Mouse (Mus musculus) neural tube, embryonic 14.5 days (tissue): ENCODE measurements at regions not wholly inside any gene's neighbourhood (a gene's known extent, or its start where the extent isn't known, plus 50 kb on each side); places are given as distances from the start of the nearest gene placed in this dataset.

Source experiments
- ATAC-seq: fragments of 200-750 bp; cut with Nextera tagmentation; 2 replicates; pipeline ENCODE4 v1.8.0; 2017; ENCODE audit warnings: low read depth, mild to moderate bottlenecking, moderate TSS enrichment, moderate library complexity
- H3K27ac ChIP-seq: fragments of 300-500 bp; sonication (generic); 2 replicates; pipeline ENCODE4 v1.5.1; 2014; ENCODE audit warnings: low read depth, mild to moderate bottlenecking, control low read depth, low read length, moderate library complexity, mixed read lengths
- H3K27me3 ChIP-seq: fragments of 300-500 bp; sonication (generic); 2 replicates; pipeline ENCODE4 v1.6.1; 2014; ENCODE audit warnings: low read length; ENCODE audit not compliant: control insufficient read depth, insufficient read depth
- H3K36me3 ChIP-seq: fragments of 300-500 bp; sonication (generic); 2 replicates; pipeline ENCODE4 v1.6.1; 2014; ENCODE audit warnings: low read length, mixed read lengths; ENCODE audit not compliant: control insufficient read depth, insufficient read depth
- H3K4me1 ChIP-seq: fragments of 300-500 bp; sonication (generic); 2 replicates; pipeline ENCODE4 v1.6.1; 2014; ENCODE audit warnings: low read length; ENCODE audit not compliant: control insufficient read depth, insufficient read depth
- H3K4me2 ChIP-seq: fragments of 300-500 bp; sonication (generic); 2 replicates; pipeline ENCODE4 v1.6.1; 2014; ENCODE audit warnings: mild to moderate bottlenecking, low read depth, low read length, control low read depth
- H3K4me3 ChIP-seq: fragments of 300-500 bp; sonication (generic); 2 replicates; pipeline ENCODE4 v1.5.1; 2014; ENCODE audit warnings: low read depth, low read length, control low read depth, mixed read lengths
- H3K9ac ChIP-seq: fragments of 300-500 bp; sonication (generic); replicated peaks from 2 replicates; pipeline ENCODE4 v1.6.1; 2014; ENCODE audit warnings: low read depth, mild to moderate bottlenecking, control low read depth, low read length, mixed read lengths
- H3K9me3 ChIP-seq: fragments of 300-500 bp; sonication (generic); 2 replicates; pipeline ENCODE4 v1.6.1; 2016; ENCODE audit warnings: low read length; ENCODE audit not compliant: control insufficient read depth
- WGBS: fragments of 180-500 bp; shearing (Covaris S2); extraction: QIAGEN DNeasy Blood & Tissue Kit; methylation state at CpG from one replicate; pipeline ENCODE4 v1.1.7; 2014; 5-methylcytosine and 5-hydroxymethylcytosine counted together

DNA sequence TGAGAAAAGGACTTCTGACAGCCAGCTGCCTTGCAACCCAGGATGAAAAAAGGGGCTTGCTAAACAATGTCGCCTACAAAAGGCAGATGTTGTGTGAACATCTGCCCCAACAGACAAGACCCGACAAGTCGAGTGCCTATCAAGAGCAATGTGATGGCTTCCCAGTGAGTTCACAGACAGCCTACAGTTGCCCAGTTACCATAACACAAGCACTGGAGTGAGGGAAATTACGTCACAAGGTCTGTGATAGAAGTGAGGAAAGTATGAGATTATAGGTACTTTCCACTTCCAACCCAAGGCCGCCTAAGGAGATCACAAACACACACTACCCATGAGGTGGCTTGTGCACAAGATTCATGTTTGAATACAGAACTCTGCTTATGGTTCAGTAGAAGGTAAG is 78.4 kb upstream of the 1700016C15Rik start:
- H3K9ac ChIP-seq: no peak overlapping the region
- 81% methylated on average over 5 of the region's 5 CpGs for WGBS
- H3K27ac ChIP-seq: no peak overlapping the region
- no peaks in the 10 kb centered on the region for H3K36me3 ChIP-seq
- no peaks in the 10 kb centered on the region for H3K4me1 ChIP-seq
- H3K4me2 ChIP-seq: no peak overlapping the region
- ATAC-seq: no peak
- no peaks in the 10 kb centered on the region for H3K27me3 ChIP-seq
- H3K4me3 ChIP-seq: no peak overlapping the region
- H3K9me3 ChIP-seq: no peaks in the 10 kb centered on the region

- no peaks in the 10 kb centered on the region for H3K4me1 ChIP-seq
- no peak overlapping the region for H3K9ac ChIP-seq
- H3K4me2 ChIP-seq: no peak overlapping the region
- H3K36me3 ChIP-seq: no peaks in the 10 kb centered on the region
- no peak for ATAC-seq
- H3K27ac ChIP-seq: no peak overlapping the region
- H3K4me3 ChIP-seq: no peak overlapping the region
- no peaks in the 10 kb centered on the region for H3K27me3 ChIP-seq
- no peaks in the 10 kb centered on the region for H3K9me3 ChIP-seq
- WGBS: 91% methylated on average over 7 of the region's 7 CpGs
Measured at GRCm38 (mm10) chr1:177663163-177663562, 66.5 kb upstream of the 1700016C15Rik start.

- no peaks in the 10 kb centered on the region for H3K27me3 ChIP-seq
- H3K36me3 ChIP-seq: no peaks in the 10 kb centered on the region
- no peaks in the 10 kb centered on the region for H3K4me1 ChIP-seq
- no peak overlapping the region for H3K27ac ChIP-seq
- no peak overlapping the region for H3K4me2 ChIP-seq
- ATAC-seq: no peak
- 92% methylated on average over 8 of the region's 8 CpGs for WGBS
- no peak overlapping the region for H3K4me3 ChIP-seq
- H3K9me3 ChIP-seq: no peaks in the 10 kb centered on the region
- H3K9ac ChIP-seq: no peak overlapping the region
Measured at GRCm38 (mm10) chr1:177667041-177667791, 62.4 kb upstream of the 1700016C15Rik start.

- H3K27me3 ChIP-seq: no peaks in the 10 kb centered on the region
- H3K9me3 ChIP-seq: no peaks in the 10 kb centered on the region
- H3K4me3 ChIP-seq: no peak overlapping the region
- no peak overlapping the region for H3K27ac ChIP-seq
- ATAC-seq: no peak
- 96% methylated on average over 1 of the region's 1 CpGs for WGBS
- H3K36me3 ChIP-seq: no peaks in the 10 kb centered on the region
- H3K4me1 ChIP-seq: no peaks in the 10 kb centered on the region
- no peak overlapping the region for H3K4me2 ChIP-seq
- no peak overlapping the region for H3K9ac ChIP-seq
Measured at GRCm38 (mm10) chr1:177670576-177670975, 59.0 kb upstream of the 1700016C15Rik start.

DNA sequence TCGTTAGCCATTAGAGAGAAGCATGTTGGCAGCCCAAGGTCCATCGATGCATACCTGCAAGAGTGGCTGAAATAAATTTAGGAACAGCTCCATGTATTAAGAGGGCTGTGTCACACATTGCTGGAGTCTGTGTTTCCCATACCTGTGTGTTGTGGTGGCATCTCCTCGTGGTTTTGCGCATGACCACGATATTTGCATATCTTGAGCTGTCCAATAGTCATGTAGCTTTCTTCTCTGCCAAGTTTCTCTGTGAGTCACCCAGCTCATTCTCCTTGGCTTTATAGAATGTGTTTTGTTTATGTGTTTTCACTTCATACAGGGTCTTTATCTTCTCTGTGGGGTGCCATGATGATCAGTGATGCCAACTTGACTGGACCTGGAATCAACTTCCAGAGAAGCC is 53.0 kb upstream of the 1700016C15Rik start:
- Histone ChIP-seq H3K27ac (no peak overlapping the region), H3K36me3 (no peaks in the 10 kb centered on the region), H3K27me3 (no peaks in the 10 kb centered on the region), H3K4me2 (no peak overlapping the region), H3K9me3 (no peaks in the 10 kb centered on the region), H3K4me1 (no peaks in the 10 kb centered on the region), H3K4me3 (no peak overlapping the region), H3K9ac (no peak overlapping the region)
- WGBS: 93% methylated on average over 5 of the region's 5 CpGs
- no peak for ATAC-seq

GRCm38 (mm10) chr1:177678832-177679231 is 50.8 kb upstream of the 1700016C15Rik start:
- Histone ChIP-seq H3K27ac (no peak overlapping the region), H3K4me1 (peaks cover 3% of the 10 kb centered on the region; the same call in 1 of the 2 replicates), H3K36me3 (no peaks in the 10 kb centered on the region), H3K4me3 (no peak overlapping the region), H3K9me3 (no peaks in the 10 kb centered on the region), H3K4me2 (no peak overlapping the region), H3K9ac (no peak overlapping the region), H3K27me3 (no peaks in the 10 kb centered on the region)
- 97% methylated on average over 4 of the region's 4 CpGs for WGBS
- no peak for ATAC-seq
